Mouse (Mus musculus) embryonic facial prominence, embryonic 15.5 days (tissue): ENCODE results near the gene Prkar2a. TPM values are rescaled to one million over a fixed set of nuclear protein-coding genes. Genes with fewer than 3 reads are reported as not detected.

Experiments
- ATAC-seq: fragments of 200-750 bp; cut with Nextera tagmentation; 2 replicates; pipeline ENCODE4 v1.8.0; 2017; ENCODE audit warnings: low read depth, moderate TSS enrichment; ENCODE audit not compliant: insufficient number of reproducible peaks, low FRiP score, low TSS enrichment
- H3K27ac ChIP-seq: fragments of 300-500 bp; sonication (generic); replicated peaks from 2 replicates; pipeline ENCODE4 v1.5.1; 2015; ENCODE audit warnings: mild to moderate bottlenecking, inconsistent platforms
- H3K27me3 ChIP-seq: fragments of 300-500 bp; sonication (generic); 2 replicates; pipeline ENCODE4 v1.6.1; 2015; ENCODE audit warnings: inconsistent platforms
- H3K36me3 ChIP-seq: fragments of 300-500 bp; sonication (generic); 2 replicates; pipeline ENCODE4 v1.6.1; 2015; ENCODE audit warnings: mild to moderate bottlenecking, inconsistent platforms
- H3K4me1 ChIP-seq: fragments of 300-500 bp; sonication (generic); 2 replicates; pipeline ENCODE4 v1.6.1; 2015; ENCODE audit warnings: inconsistent platforms
- H3K4me2 ChIP-seq: fragments of 300-500 bp; sonication (generic); replicated peaks from 2 replicates; pipeline ENCODE4 v1.6.1; 2015; ENCODE audit warnings: mild to moderate bottlenecking, inconsistent platforms
- H3K4me3 ChIP-seq: fragments of 300-500 bp; sonication (generic); replicated peaks from 2 replicates; pipeline ENCODE4 v1.5.1; 2015; ENCODE audit warnings: mild to moderate bottlenecking, inconsistent platforms
- H3K9ac ChIP-seq: fragments of 300-500 bp; sonication (generic); 2 replicates; pipeline ENCODE4 v1.6.1; 2015; ENCODE audit warnings: inconsistent platforms
- H3K9me3 ChIP-seq: fragments of 300-500 bp; sonication (generic); replicated peaks from 2 replicates; pipeline ENCODE4 v1.6.1; 2016; ENCODE audit warnings: inconsistent platforms
- WGBS: fragments of 180-500 bp; shearing (Covaris S2); methylation state at CpG from one replicate; pipeline ENCODE4 v1.1.7; 2015; 5-methylcytosine and 5-hydroxymethylcytosine counted together
- polyA plus RNA-seq: library from polyadenylated mRNA; unstranded; fragments of >200 nt; fragmentation: Nextera tagmentation; extraction: Ambion mirVana; gene quantifications from 2 replicates; pipeline ENCODE4 v1.2.1, GENCODE M21; 2015

Gene Prkar2a
- polyA plus RNA-seq, 1 experiment from 2014 or later: 30.7 TPM

DNA sequence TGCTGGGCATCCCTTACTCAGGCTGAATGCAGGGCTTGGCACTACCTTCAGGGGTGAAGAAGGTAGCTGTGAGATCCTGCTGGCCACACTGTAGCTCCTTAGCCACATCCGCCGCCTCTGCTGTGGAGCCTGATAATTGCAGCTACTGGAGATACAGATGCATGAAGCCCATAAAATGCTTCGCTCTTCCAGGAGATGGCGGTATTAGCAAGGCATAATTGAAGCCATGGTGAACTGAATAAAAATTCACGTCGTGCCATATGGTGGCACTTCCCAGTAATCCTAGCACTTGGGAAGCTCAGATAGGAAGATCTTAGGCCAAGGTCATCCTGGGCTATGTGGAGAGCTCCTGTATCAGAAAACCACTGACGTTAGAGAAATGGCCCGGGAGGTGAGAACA lies 19.2 kb upstream of the Prkar2a start:
- WGBS: 58% methylated on average over 8 of the region's 8 CpGs
- Histone ChIP-seq H3K27ac (no peak overlapping the region), H3K4me3 (no peak overlapping the region), H3K9me3 (no peaks in the 10 kb centered on the region), H3K27me3 (no peaks in the 10 kb centered on the region), H3K4me1 (no peaks in the 10 kb centered on the region), H3K9ac (no peak overlapping the region), H3K36me3 (peaks cover 32% of the 10 kb centered on the region), H3K4me2 (no peak overlapping the region)
- ATAC-seq: no peak

DNA sequence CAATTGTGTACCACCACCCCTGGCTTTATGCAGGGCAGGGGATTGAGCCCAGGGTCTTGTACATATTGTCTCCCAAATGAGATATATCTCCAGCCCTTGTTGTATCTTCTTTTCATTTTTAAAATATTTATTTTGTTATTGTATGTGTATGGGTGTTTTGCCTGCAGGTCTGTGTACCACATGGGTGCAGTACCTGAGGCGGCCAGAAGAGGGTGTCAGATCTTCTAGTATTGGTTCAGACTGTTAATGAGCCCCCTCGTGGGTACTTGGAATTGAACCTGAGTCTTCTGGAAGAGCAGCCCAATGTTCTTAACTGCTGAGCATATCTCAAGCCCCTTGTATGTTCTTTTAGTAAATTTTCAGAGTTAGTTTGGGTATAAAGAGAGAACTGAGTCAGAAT lies 16.0 kb upstream of the Prkar2a start:
- Histone ChIP-seq H3K9me3 (no peaks in the 10 kb centered on the region), H3K9ac (no peak overlapping the region), H3K4me2 (no peak overlapping the region), H3K4me1 (no peaks in the 10 kb centered on the region), H3K36me3 (peaks cover 33% of the 10 kb centered on the region), H3K27ac (no peak overlapping the region), H3K27me3 (no peaks in the 10 kb centered on the region), H3K4me3 (no peak overlapping the region)
- WGBS: 50% methylated on average over 2 of the region's 2 CpGs
- ATAC-seq: no peak

DNA sequence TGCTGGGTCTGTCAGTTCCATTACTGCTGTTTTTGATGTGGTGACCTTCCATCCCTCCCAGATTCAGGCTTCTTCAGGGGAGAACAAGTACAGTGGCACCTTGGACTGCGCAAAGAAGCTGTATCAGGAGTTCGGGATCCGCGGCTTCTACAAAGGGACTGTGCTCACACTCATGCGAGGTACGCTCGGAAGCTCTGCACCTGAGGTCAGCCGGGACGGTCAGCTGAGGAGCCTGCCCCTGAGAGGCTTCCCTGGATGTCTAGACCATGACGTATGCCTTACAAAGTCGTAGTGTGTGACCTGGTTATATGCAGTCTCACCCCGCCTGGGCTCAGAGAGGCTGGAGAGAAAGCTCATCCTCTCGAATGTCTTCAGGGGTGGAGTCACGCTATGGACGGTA lies 9.1 kb upstream of the Prkar2a start:
- WGBS: 90% methylated on average over 15 of the region's 15 CpGs
- Histone ChIP-seq H3K9me3 (no peaks in the 10 kb centered on the region), H3K4me2 (no peak overlapping the region), H3K27ac (no peak overlapping the region), H3K36me3 (peaks cover 40% of the 10 kb centered on the region), H3K4me3 (no peak overlapping the region), H3K27me3 (no peaks in the 10 kb centered on the region), H3K4me1 (no peaks in the 10 kb centered on the region), H3K9ac (no peak overlapping the region)
- ATAC-seq: no peak

DNA sequence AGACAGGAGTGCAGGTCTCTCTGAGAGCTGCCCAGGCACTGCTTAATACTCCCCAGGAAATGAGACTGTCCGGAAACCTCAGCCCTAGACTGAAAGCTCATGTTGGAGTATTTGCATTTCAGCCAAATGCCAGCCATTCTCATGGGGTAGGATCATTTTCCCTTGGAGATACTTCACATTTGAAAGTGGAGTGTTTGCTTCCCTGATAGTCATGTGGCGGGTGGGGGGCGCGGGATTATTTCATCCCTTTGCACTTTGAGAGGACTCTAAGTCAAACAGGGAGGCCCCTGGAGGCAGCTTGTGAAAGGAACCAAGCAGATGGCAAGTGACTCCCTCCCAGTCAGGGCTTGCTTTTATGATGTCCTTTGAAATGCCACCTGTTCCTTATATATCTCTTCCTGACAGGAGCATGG lies 2.6 kb upstream of the Prkar2a start:
- H3K4me2 ChIP-seq: no peak overlapping the region
- H3K27ac ChIP-seq: no peak overlapping the region
- H3K9me3 ChIP-seq: no peaks in the 10 kb centered on the region
- H3K9ac ChIP-seq: no peak overlapping the region
- H3K36me3 ChIP-seq: peaks cover 12% of the 10 kb centered on the region
- no peaks in the 10 kb centered on the region for H3K27me3 ChIP-seq
- no peak for ATAC-seq
- peaks cover 1% of the 10 kb centered on the region; the same call in 1 of the 2 replicates for H3K4me1 ChIP-seq
- H3K4me3 ChIP-seq: no peak overlapping the region
- 49% methylated on average over 4 of the region's 4 CpGs for WGBS

DNA sequence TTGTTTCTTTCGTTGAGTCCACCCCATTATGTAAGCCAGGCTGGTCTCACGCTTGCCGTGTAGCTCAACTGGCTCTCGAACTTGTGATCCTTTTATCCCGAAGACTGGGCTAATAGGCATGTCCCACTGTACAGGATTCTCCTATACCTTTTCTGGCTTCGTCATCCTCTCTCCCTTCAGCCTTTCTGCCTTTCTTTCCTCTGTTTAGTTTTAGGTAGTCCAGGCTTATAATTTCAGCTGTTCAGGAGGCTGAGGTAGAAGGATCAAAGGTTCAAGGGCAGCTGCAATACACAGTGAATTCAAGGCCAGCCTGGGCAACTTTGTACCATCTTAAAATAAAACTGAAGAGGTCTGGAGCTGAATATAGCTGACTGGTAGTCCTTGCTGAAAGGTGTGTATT lies 1.9 kb upstream of the Prkar2a start:
- peaks cover 9% of the 10 kb centered on the region for H3K36me3 ChIP-seq

DNA sequence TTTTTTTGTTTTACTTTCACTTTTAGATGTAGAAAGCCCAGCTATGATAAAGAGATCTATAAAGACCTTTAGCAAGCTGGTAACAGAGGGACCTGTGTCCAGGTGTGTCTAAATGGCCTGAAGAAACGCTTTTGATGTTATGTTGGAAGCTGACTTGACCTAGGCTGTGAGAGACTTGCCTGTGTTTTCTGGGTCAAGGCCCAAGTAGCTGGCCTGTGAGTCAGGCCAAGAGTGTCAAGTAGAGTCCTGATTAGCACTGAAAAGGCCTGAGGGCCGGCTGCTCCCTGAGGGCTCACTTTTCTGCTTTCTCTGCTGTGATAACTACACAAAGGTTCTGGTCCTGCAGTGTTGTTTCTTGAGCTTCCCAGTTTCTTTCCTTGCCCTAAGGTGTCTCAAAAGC lies 1.4 kb upstream of the Prkar2a start:
- no peak overlapping the region for H3K27ac ChIP-seq
- H3K9me3 ChIP-seq: no peaks in the 10 kb centered on the region
- no peaks in the 10 kb centered on the region for H3K27me3 ChIP-seq
- no peak overlapping the region for H3K4me3 ChIP-seq
- H3K36me3 ChIP-seq: peaks cover 4% of the 10 kb centered on the region
- H3K9ac ChIP-seq: no peak overlapping the region
- no peak overlapping the region for H3K4me2 ChIP-seq
- WGBS: 68% methylated on average over 2 of the region's 2 CpGs
- H3K4me1 ChIP-seq: peaks cover 8% of the 10 kb centered on the region
- no peak for ATAC-seq

More for the DNA sequence above, 1.9 kb upstream of the Prkar2a start:
- no peaks in the 10 kb centered on the region for H3K9me3 ChIP-seq
- no peaks in the 10 kb centered on the region for H3K27me3 ChIP-seq
- H3K4me1 ChIP-seq: peaks cover 5% of the 10 kb centered on the region; the same call in 1 of the 2 replicates
- WGBS: 81% methylated on average over 6 of the region's 6 CpGs
- H3K9ac ChIP-seq: no peak overlapping the region
- no peak overlapping the region for H3K4me2 ChIP-seq
- no peak overlapping the region for H3K4me3 ChIP-seq
- no peak overlapping the region for H3K27ac ChIP-seq
- ATAC-seq: no peak

DNA sequence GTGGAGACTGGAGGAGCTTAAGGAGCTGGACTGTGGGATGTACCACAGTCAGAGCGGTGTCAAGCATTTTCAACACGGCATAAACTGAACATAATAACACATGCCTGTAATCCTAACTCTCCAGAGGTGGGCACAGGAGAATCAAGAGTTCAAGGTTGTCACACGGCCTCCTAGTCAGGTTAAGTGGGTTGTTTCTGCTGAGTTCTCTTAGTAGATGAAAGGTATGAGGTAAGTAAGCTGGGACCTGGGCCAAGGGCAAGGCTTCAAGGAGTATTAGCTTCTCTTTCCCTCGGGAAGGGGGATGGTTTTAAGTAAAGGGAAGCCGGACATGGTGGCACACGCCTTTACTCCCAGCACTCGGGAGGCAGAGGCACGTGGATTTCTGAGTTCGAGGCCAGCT lies 663 bp upstream of the Prkar2a start:
- Histone ChIP-seq H3K9me3 (no peaks in the 10 kb centered on the region), H3K4me1 (peaks cover 15% of the 10 kb centered on the region), H3K9ac (no peak overlapping the region), H3K27me3 (no peaks in the 10 kb centered on the region), H3K27ac (no peak overlapping the region), H3K36me3 (no peaks in the 10 kb centered on the region; the same call in 1 of the 2 replicates), H3K4me2 (no peak overlapping the region), H3K4me3 (no peak overlapping the region)
- WGBS: 56% methylated on average over 9 of the region's 9 CpGs
- ATAC-seq: no peak

DNA sequence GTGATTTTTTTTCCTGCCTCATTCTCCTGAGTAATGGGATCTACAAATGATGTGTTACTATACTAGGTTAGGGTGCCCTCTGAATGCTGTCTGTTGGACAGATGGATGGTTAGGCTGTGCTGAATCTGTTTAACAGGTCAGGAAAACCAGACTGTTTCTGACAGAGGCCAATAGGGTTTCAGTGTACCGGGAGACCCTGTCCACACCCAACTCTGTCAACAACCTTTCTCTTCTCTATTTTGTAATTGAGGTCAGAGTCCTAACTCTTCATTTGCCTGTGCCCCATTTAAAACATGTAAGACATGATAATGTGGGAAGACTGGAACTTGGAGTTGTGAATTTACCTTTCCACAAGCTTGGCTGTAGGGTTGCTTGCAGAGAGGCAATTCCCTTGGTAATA lies 879 bp downstream of the Prkar2a start:
- Histone ChIP-seq H3K27ac (no peak overlapping the region), H3K4me1 (peaks cover 24% of the 10 kb centered on the region), H3K9me3 (no peaks in the 10 kb centered on the region), H3K4me3 (no peak overlapping the region), H3K27me3 (no peaks in the 10 kb centered on the region), H3K36me3 (no peaks in the 10 kb centered on the region), H3K4me2 (no peak overlapping the region), H3K9ac (no peak overlapping the region)
- no peak for ATAC-seq
- WGBS: 74% methylated on average over 1 of the region's 1 CpGs

DNA sequence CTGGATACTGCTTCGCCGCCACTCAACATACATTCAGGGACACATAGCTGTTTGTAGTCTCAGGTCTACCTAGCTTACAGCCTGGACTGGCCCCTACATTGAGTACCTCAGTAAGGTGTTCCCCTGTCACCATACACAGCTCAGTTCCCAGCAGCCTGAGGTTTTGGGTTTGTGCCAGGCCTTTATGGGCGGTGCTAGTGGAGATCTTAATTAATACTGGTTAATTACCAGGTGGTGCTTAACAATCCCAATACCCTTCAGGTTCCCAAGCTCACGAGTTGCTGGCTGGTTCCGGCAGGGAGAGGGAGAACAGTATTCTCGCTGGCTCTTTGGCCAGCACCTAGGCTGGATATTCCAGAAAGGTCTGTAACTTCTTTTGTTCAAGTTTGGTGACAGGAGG lies 1.8 kb downstream of the Prkar2a start:
- H3K36me3 ChIP-seq: 0 out of 2 replicates have a peak, but pooled peaks cover 3% of the 10 kb centered on the region
- no peak overlapping the region for H3K27ac ChIP-seq
- H3K4me1 ChIP-seq: peaks cover 24% of the 10 kb centered on the region
- H3K4me2 ChIP-seq: no peak overlapping the region
- no peaks in the 10 kb centered on the region for H3K27me3 ChIP-seq
- WGBS: 80% methylated on average over 6 of the region's 6 CpGs
- no peak overlapping the region for H3K4me3 ChIP-seq
- no peaks in the 10 kb centered on the region for H3K9me3 ChIP-seq
- H3K9ac ChIP-seq: no peak overlapping the region
- ATAC-seq: no peak

DNA sequence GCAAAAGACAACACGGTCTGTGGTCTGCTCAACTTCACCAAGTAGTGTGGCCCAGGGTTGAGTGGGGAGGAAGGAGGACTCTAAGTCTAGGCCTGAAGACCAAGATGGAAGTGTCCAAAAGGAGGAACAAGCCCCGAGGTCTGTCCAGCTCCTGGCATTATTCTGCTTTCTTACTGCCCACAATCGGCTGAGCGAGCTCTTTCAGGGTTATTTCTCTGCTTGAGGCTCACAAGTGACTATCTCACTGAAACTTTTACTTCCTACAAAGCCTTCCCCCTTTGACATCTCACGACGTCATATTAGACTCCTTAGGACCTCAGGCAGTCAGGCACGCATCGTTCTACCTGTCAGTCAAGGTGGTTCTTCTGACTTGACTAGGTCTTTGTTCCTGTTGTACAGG lies 2.3 kb downstream of the Prkar2a start:
- WGBS: 61% methylated on average over 8 of the region's 8 CpGs
- Histone ChIP-seq H3K9ac (0 out of 2 replicates have a peak overlapping the region, but pooled peaks have one; percentile 69), H3K27ac (peak overlapping the region; percentile 76), H3K27me3 (no peaks in the 10 kb centered on the region), H3K9me3 (no peaks in the 10 kb centered on the region), H3K4me2 (peak overlapping the region; percentile 96), H3K4me3 (peak overlapping the region; percentile 89), H3K4me1 (peaks cover 24% of the 10 kb centered on the region), H3K36me3 (0 out of 2 replicates have a peak, but pooled peaks cover 3% of the 10 kb centered on the region)
- no peak for ATAC-seq

DNA sequence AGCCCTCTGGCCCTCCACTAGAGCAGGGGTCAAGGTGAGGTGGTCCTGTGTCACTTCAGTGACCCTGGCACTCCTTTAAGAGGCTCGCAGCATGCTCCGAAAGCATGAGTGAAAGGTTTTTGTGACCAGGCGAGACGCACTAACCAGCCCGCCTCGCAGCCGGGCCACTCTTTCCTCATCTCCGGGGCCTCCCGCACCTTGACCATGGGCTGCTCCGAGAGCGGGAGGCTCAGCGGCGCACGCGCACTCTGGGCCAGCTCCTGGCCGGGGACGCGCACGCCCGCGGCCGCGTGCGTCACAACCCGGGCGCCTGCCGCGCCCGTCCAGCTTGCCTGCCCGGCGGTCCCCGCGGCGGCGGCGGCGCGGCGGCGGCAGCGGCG lies 2.7 kb downstream of the Prkar2a start:
- Histone ChIP-seq H3K36me3 (0 out of 2 replicates have a peak, but pooled peaks cover 3% of the 10 kb centered on the region), H3K4me2 (peak overlapping the region; percentile 96), H3K4me3 (peak overlapping the region; percentile 89), H3K27ac (peak overlapping the region; percentile 76), H3K9me3 (no peaks in the 10 kb centered on the region), H3K27me3 (no peaks in the 10 kb centered on the region), H3K4me1 (peaks cover 24% of the 10 kb centered on the region), H3K9ac (peak overlapping the region; percentile 69)
- under 1% methylated on average over 38 of the region's 42 CpGs for WGBS
- peak; percentile 86 for ATAC-seq

DNA sequence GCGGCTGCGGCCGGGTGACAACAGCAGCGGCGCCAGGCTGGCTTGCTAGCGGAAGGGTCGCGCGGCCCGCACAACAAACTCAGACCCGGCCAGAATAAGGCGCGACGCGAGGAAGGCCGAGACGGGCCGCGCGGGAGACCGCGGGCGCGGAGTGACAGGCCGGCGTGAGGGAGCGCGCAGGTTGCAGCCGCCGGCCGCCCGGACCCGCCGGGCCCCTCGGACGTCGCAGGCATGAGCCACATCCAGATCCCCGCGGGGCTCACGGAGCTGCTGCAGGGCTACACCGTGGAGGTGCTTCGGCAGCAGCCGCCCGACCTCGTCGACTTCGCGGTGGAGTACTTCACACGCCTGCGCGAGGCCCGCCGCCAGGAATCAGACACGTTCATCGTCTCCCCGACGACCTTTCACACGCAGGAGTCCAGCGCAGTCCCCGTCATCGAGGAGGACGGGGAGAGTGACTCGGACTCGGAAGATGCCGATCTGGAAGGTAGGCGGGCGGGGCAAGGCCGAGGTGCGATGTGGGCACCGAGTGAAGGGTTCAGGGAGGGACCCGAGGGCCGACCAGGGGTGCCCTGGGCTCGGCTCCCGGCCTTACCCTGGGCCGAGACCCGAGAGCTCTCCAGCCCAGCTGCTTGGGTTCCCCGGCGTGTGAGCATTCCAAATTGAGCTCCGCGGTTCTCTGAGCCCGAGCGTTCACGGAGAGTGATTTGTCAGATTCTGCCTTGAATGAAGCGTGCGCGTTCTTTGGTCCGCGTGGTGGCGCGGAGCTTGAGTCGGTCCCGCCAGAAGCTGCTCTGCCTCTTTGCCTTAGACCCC lies 3.3 kb downstream of the Prkar2a start:
- H3K4me2 ChIP-seq: peak overlapping the region; percentile 96
- 0 out of 2 replicates have a peak, but pooled peaks cover 3% of the 10 kb centered on the region for H3K36me3 ChIP-seq
- peak overlapping the region; percentile 76 for H3K27ac ChIP-seq
- H3K4me3 ChIP-seq: peak overlapping the region; percentile 89
- no peaks in the 10 kb centered on the region for H3K9me3 ChIP-seq
- H3K9ac ChIP-seq: peak overlapping the region; percentile 69
- ATAC-seq: peak; percentile 56
- under 1% methylated on average over 91 of the region's 92 CpGs for WGBS
- H3K4me1 ChIP-seq: peaks cover 24% of the 10 kb centered on the region
- H3K27me3 ChIP-seq: no peaks in the 10 kb centered on the region
